Mouse (Mus musculus): ENCODE data around the gene Cdk14. TPM values are rescaled to one million over a fixed set of nuclear protein-coding genes. Genes with fewer than 3 reads are reported as not detected.

Cdk14 gene
- polyA plus RNA-seq, 1 experiment from 2014 or later, result 30.6 TPM

DNA sequence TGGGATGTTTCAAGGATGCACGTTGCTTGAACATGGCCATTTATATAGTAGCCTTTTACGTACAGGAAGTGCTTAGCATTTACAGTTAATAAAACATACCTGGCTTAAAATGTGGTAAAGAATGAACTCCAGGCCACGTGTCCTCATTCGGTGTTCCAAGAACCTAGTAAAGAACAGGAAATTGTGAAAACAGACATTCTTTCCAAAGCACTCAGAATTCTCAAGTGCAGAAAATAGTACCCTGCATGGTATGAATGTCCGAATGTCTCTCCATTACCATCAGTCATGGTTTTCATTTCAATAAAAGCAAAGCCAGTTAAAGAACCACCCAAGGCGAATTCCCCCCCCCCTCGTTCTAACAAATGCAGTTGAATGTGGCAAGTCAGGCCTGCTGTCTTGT is 470.7 kb downstream of the Cdk14 start:
- H3K36me3 ChIP-seq (ENCODE audit: control insufficient read depth, insufficient read depth), result no peaks in the 10 kb centered on the region
- no peak overlapping the region for H3K4me2 ChIP-seq (ENCODE audit: low read length)
- WGBS, result 88% methylated on average over 7 of the region's 7 CpGs
- H3K4me1 ChIP-seq (replicated peaks; ENCODE audit: control insufficient read depth, insufficient read depth, low read length), result peaks cover 4% of the 10 kb centered on the region; the same call in 1 of the 2 replicates
- no peaks in the 10 kb centered on the region for H3K9me3 ChIP-seq (ENCODE audit: control insufficient read depth, low read length)
- no peak overlapping the region for H3K4me3 ChIP-seq (replicated peaks; ENCODE audit: low read length)
- H3K9ac ChIP-seq (replicated peaks; ENCODE audit: low read depth, low read length), result no peak overlapping the region
- no peaks in the 10 kb centered on the region for H3K27me3 ChIP-seq (replicated peaks; ENCODE audit: control insufficient read depth, insufficient read depth, low read length)
- no peak overlapping the region for H3K27ac ChIP-seq (ENCODE audit: low read length)
- ATAC-seq, result no peak

- 39% methylated on average over 3 of the region's 3 CpGs for WGBS
- Histone ChIP-seq H3K4me2 (ENCODE audit: low read length) (no peak overlapping the region), H3K36me3 (ENCODE audit: control insufficient read depth, insufficient read depth) (no peaks in the 10 kb centered on the region), H3K4me1 (replicated peaks; ENCODE audit: control insufficient read depth, insufficient read depth, low read length) (peaks cover 4% of the 10 kb centered on the region; the same call in 1 of the 2 replicates), H3K9ac (replicated peaks; ENCODE audit: low read depth, low read length) (no peak overlapping the region), H3K9me3 (ENCODE audit: control insufficient read depth, low read length) (no peaks in the 10 kb centered on the region), H3K4me3 (replicated peaks; ENCODE audit: low read length) (no peak overlapping the region), H3K27me3 (replicated peaks; ENCODE audit: control insufficient read depth, insufficient read depth, low read length) (no peaks in the 10 kb centered on the region), H3K27ac (ENCODE audit: low read length) (no peak overlapping the region)
- peak; percentile 59; the same call in 1 of the 2 replicates for ATAC-seq
Observed at GRCm38 (mm10) chr5:4948090-4948954, 471.8 kb downstream of the Cdk14 start.

DNA sequence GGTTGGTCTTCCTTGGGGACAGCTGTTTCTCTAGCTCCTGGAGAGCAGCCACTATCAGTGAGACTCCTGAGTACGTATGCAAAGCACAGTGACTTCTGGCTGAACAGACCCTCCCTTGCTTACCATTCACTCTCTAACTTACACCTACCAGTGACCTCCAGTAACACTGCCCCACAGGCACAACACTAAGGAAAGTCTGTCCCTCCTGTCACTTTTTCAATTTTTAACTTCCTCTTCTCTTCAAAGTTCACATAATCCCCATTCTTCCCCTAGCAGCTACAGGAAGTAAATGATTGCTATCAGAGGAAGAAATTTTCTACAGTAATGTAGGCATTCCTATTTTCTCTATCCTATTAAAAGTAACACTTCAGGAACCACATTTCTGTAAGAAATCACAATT is 485.0 kb downstream of the Cdk14 start:
- H3K36me3 ChIP-seq (ENCODE audit: control insufficient read depth, insufficient read depth), result no peaks in the 10 kb centered on the region
- H3K9me3 ChIP-seq (ENCODE audit: control insufficient read depth, low read length), result no peaks in the 10 kb centered on the region
- H3K27me3 ChIP-seq (replicated peaks; ENCODE audit: control insufficient read depth, insufficient read depth, low read length), result no peaks in the 10 kb centered on the region
- no peak for ATAC-seq
- 70% methylated on average over 1 of the region's 1 CpGs for WGBS
- no peak overlapping the region for H3K4me3 ChIP-seq (replicated peaks; ENCODE audit: low read length)
- no peak overlapping the region for H3K9ac ChIP-seq (replicated peaks; ENCODE audit: low read depth, low read length)
- H3K4me1 ChIP-seq (replicated peaks; ENCODE audit: control insufficient read depth, insufficient read depth, low read length), result no peaks in the 10 kb centered on the region
- H3K27ac ChIP-seq (ENCODE audit: low read length), result no peak overlapping the region
- H3K4me2 ChIP-seq (ENCODE audit: low read length), result no peak overlapping the region

GRCm38 (mm10) chr5:4934491-4934890 is 485.6 kb downstream of the Cdk14 start:
- no peaks in the 10 kb centered on the region for H3K9me3 ChIP-seq (ENCODE audit: control insufficient read depth, low read length)
- no peak overlapping the region for H3K4me2 ChIP-seq (ENCODE audit: low read length)
- no peaks in the 10 kb centered on the region for H3K27me3 ChIP-seq (replicated peaks; ENCODE audit: control insufficient read depth, insufficient read depth, low read length)
- no peak overlapping the region for H3K4me3 ChIP-seq (replicated peaks; ENCODE audit: low read length)
- WGBS, result 83% methylated on average over 6 of the region's 6 CpGs
- H3K9ac ChIP-seq (replicated peaks; ENCODE audit: low read depth, low read length), result no peak overlapping the region
- no peaks in the 10 kb centered on the region for H3K36me3 ChIP-seq (ENCODE audit: control insufficient read depth, insufficient read depth)
- ATAC-seq, result no peak
- no peak overlapping the region for H3K27ac ChIP-seq (ENCODE audit: low read length)
- peaks cover 6% of the 10 kb centered on the region; the same call in 1 of the 2 replicates for H3K4me1 ChIP-seq (replicated peaks; ENCODE audit: control insufficient read depth, insufficient read depth, low read length)

GRCm38 (mm10) chr5:4931539-4932143 is 488.5 kb downstream of the Cdk14 start:
- Histone ChIP-seq H3K4me1 (replicated peaks; ENCODE audit: control insufficient read depth, insufficient read depth, low read length) (peaks cover 7% of the 10 kb centered on the region; the same call in 1 of the 2 replicates), H3K9ac (replicated peaks; ENCODE audit: low read depth, low read length) (no peak overlapping the region), H3K27ac (ENCODE audit: low read length) (no peak overlapping the region), H3K4me3 (replicated peaks; ENCODE audit: low read length) (no peak overlapping the region), H3K9me3 (ENCODE audit: control insufficient read depth, low read length) (no peaks in the 10 kb centered on the region), H3K36me3 (ENCODE audit: control insufficient read depth, insufficient read depth) (no peaks in the 10 kb centered on the region), H3K27me3 (replicated peaks; ENCODE audit: control insufficient read depth, insufficient read depth, low read length) (no peaks in the 10 kb centered on the region), H3K4me2 (ENCODE audit: low read length) (no peak overlapping the region)
- 82% methylated on average over 8 of the region's 8 CpGs for WGBS
- ATAC-seq, result no peak

GRCm38 (mm10) chr5:4929628-4930027 is 490.5 kb downstream of the Cdk14 start:
- Histone ChIP-seq H3K4me3 (replicated peaks; ENCODE audit: low read length) (no peak overlapping the region), H3K4me2 (ENCODE audit: low read length) (no peak overlapping the region), H3K4me1 (replicated peaks; ENCODE audit: control insufficient read depth, insufficient read depth, low read length) (peaks cover 7% of the 10 kb centered on the region; the same call in 1 of the 2 replicates), H3K9ac (replicated peaks; ENCODE audit: low read depth, low read length) (no peak overlapping the region), H3K27ac (ENCODE audit: low read length) (no peak overlapping the region), H3K27me3 (replicated peaks; ENCODE audit: control insufficient read depth, insufficient read depth, low read length) (no peaks in the 10 kb centered on the region), H3K36me3 (ENCODE audit: control insufficient read depth, insufficient read depth) (no peaks in the 10 kb centered on the region), H3K9me3 (ENCODE audit: control insufficient read depth, low read length) (no peaks in the 10 kb centered on the region)
- peak; percentile 70 for ATAC-seq
- 45% methylated on average over 3 of the region's 3 CpGs for WGBS

GRCm38 (mm10) chr5:4924866-4925265 is 495.2 kb downstream of the Cdk14 start:
- H3K36me3 ChIP-seq (ENCODE audit: control insufficient read depth, insufficient read depth), result no peaks in the 10 kb centered on the region
- H3K4me1 ChIP-seq (replicated peaks; ENCODE audit: control insufficient read depth, insufficient read depth, low read length), result peaks cover 5% of the 10 kb centered on the region; the same call in 1 of the 2 replicates
- 83% methylated on average over 6 of the region's 6 CpGs for WGBS
- H3K27ac ChIP-seq (ENCODE audit: low read length), result no peak overlapping the region
- H3K9ac ChIP-seq (replicated peaks; ENCODE audit: low read depth, low read length), result no peak overlapping the region
- no peak overlapping the region for H3K4me3 ChIP-seq (replicated peaks; ENCODE audit: low read length)
- H3K27me3 ChIP-seq (replicated peaks; ENCODE audit: control insufficient read depth, insufficient read depth, low read length), result no peaks in the 10 kb centered on the region
- no peak for ATAC-seq
- no peak overlapping the region for H3K4me2 ChIP-seq (ENCODE audit: low read length)
- no peaks in the 10 kb centered on the region for H3K9me3 ChIP-seq (ENCODE audit: control insufficient read depth, low read length)

GRCm38 (mm10) chr5:4918376-4918775 is 501.7 kb downstream of the Cdk14 start:
- peaks cover 7% of the 10 kb centered on the region for H3K4me1 ChIP-seq (replicated peaks; ENCODE audit: control insufficient read depth, insufficient read depth, low read length)
- no peak overlapping the region for H3K4me2 ChIP-seq (ENCODE audit: low read length)
- no peaks in the 10 kb centered on the region for H3K36me3 ChIP-seq (ENCODE audit: control insufficient read depth, insufficient read depth)
- no peak overlapping the region for H3K4me3 ChIP-seq (replicated peaks; ENCODE audit: low read length)
- ATAC-seq, result peak; percentile 52; the same call in 1 of the 2 replicates
- H3K27ac ChIP-seq (ENCODE audit: low read length), result no peak overlapping the region
- no peaks in the 10 kb centered on the region for H3K27me3 ChIP-seq (replicated peaks; ENCODE audit: control insufficient read depth, insufficient read depth, low read length)
- no peak overlapping the region for H3K9ac ChIP-seq (replicated peaks; ENCODE audit: low read depth, low read length)
- H3K9me3 ChIP-seq (ENCODE audit: control insufficient read depth, low read length), result no peaks in the 10 kb centered on the region
- WGBS, result 9% methylated on average over 6 of the region's 6 CpGs

DNA sequence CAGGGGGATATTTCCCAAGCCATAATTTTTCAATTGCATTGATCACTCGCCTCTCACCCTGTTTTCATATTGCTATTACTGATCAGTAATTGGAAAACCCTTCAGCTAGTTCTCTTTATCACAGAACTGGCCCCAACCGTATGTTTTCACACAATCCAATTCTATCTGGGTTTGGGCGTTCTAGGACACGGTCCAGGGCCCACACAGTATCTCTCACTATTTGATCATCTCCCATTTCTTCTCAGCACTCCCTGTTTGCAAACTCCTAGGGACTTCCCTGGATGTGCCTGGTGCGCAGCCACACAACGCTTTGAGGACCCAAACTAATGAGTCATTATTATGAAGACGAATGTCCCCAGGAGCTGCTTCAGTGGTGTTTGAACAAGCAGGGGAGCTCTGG is 502.4 kb downstream of the Cdk14 start:
- no peaks in the 10 kb centered on the region for H3K27me3 ChIP-seq (replicated peaks; ENCODE audit: control insufficient read depth, insufficient read depth, low read length)
- H3K36me3 ChIP-seq (ENCODE audit: control insufficient read depth, insufficient read depth), result no peaks in the 10 kb centered on the region
- no peak overlapping the region for H3K4me3 ChIP-seq (replicated peaks; ENCODE audit: low read length)
- H3K4me1 ChIP-seq (replicated peaks; ENCODE audit: control insufficient read depth, insufficient read depth, low read length), result peaks cover 7% of the 10 kb centered on the region
- no peak overlapping the region for H3K27ac ChIP-seq (ENCODE audit: low read length)
- no peak overlapping the region for H3K9ac ChIP-seq (replicated peaks; ENCODE audit: low read depth, low read length)
- 73% methylated on average over 7 of the region's 7 CpGs for WGBS
- peak; percentile 16; the same call in 1 of the 2 replicates for ATAC-seq
- no peak overlapping the region for H3K4me2 ChIP-seq (ENCODE audit: low read length)
- no peaks in the 10 kb centered on the region for H3K9me3 ChIP-seq (ENCODE audit: control insufficient read depth, low read length)
